Mouse (Mus musculus): Measurements from ENCODE around the gene Atp4b.

GRCm38 (mm10) chr8:13353883-13354282 lies 42.7 kb downstream of the Atp4b start:
- TF ChIP-seq CTCF (conservative IDR thresholded peaks at IDR 0.05; ENCODE audit: insufficient read depth, insufficient read length, low read depth, low read length): no peak
- no peak for TF ChIP-seq POLR2A (IDR thresholded peaks at IDR 0.05; ENCODE audit: low read depth, low read length)
